10 mouse cellular contexts compared by ENCODE assay signal in genomic region chr11:35151539-35151951, GRCm38 (mm10). TPM values are rescaled to one million over a fixed set of nuclear protein-coding genes. Genes with fewer than 3 reads are reported as not detected.
DNase-seq lines count a peak whose midpoint lies in the region; ATAC-seq and TF ChIP-seq lines count a peak whose summit lies in the region.
"Had no signal": no experiment of that assay in that cellular context is flagged by ENCODE, and none has a peak within 500 bp of the region (broad histone marks: within the 10 kb centered on the region; RNA-seq: fewer than 3 reads in every experiment).

No protein-coding gene starts in this region.

- no peak for TF ChIP-seq POLR2A in ES-Bruce4 (IDR thresholded peaks at IDR 0.05; ENCODE audit: insufficient read depth, low read length)

- no peaks in the 10 kb centered on the region for H3K36me3 ChIP-seq in ES-Bruce4 (ENCODE audit: control insufficient read depth, insufficient read depth, low read length, poor library complexity, severe bottlenecking)
- H3K36me3 ChIP-seq in embryonic facial prominence, embryonic 11.5 days (replicated peaks; ENCODE audit: control insufficient read depth, insufficient read depth, low read depth, low read length), result no peaks in the 10 kb centered on the region
- H3K36me3 ChIP-seq in hindbrain, embryonic 16.5 days (ENCODE audit: control insufficient read depth, insufficient read depth, low read length), result no peaks in the 10 kb centered on the region
- no peaks in the 10 kb centered on the region for H3K36me3 ChIP-seq in midbrain, embryonic 11.5 days (ENCODE audit: control insufficient read depth, insufficient read depth, low read length)

- H3K9me3 ChIP-seq in ES-Bruce4 (replicated peaks; ENCODE audit: control insufficient read depth, insufficient read depth, low read length, poor library complexity, severe bottlenecking), result no peaks in the 10 kb centered on the region
- no peaks in the 10 kb centered on the region for H3K9me3 ChIP-seq in embryonic facial prominence, embryonic 11.5 days (replicated peaks; ENCODE audit: control insufficient read depth, low read length)
- no peaks in the 10 kb centered on the region for H3K9me3 ChIP-seq in hindbrain, embryonic 16.5 days (ENCODE audit: control insufficient read depth, low read length)
- H3K9me3 ChIP-seq in midbrain, embryonic 11.5 days (ENCODE audit: control insufficient read depth, low read length), result no peaks in the 10 kb centered on the region

- ATAC-seq in embryonic facial prominence, embryonic 11.5 days (replicated peaks; ENCODE audit: insufficient number of reproducible peaks, low FRiP score, low TSS enrichment, low read depth), result peak; percentile 86
- ATAC-seq in hindbrain, embryonic 16.5 days, result peak; percentile 89
- ATAC-seq in midbrain, embryonic 11.5 days (ENCODE audit: low FRiP score), result peak; percentile 89
- ATAC-seq in erythroblast, adult 5-6 weeks (replicated peaks; ENCODE audit: low FRiP score, poor library complexity, severe bottlenecking), result no peak
- no peak for ATAC-seq in frontal cortex, adult (ENCODE audit: low TSS enrichment)

- intact Hi-C loops in left cerebral cortex, postnatal 14 days (cut with DNase I), result no loop called here

- 21% methylated on average over 13 of the region's 13 CpGs for WGBS in embryonic facial prominence, embryonic 11.5 days
- 11% methylated on average over 13 of the region's 13 CpGs for WGBS in hindbrain, embryonic 16.5 days
- 10% methylated on average over 13 of the region's 13 CpGs for WGBS in midbrain, embryonic 11.5 days

- no peak overlapping the region; the same call in 1 of the 2 replicates for H3K4me2 ChIP-seq in embryonic facial prominence, embryonic 11.5 days (ENCODE audit: low read depth, low read length)
- peak overlapping the region; percentile 20; the same call in 1 of the 2 replicates for H3K4me2 ChIP-seq in hindbrain, embryonic 16.5 days (ENCODE audit: low read length)
- peak overlapping the region; percentile 11; the same call in 1 of the 2 replicates for H3K4me2 ChIP-seq in midbrain, embryonic 11.5 days

- peak; percentile 63 for DNase-seq in embryonic facial prominence, embryonic 11.5 days (ENCODE audit: low spot score)
- peak; percentile 83 for DNase-seq in midbrain, embryonic 11.5 days (ENCODE audit: low spot score, missing footprints)
- DNase-seq in MN1 (ENCODE audit: low spot score), result no peak
- DNase-seq in left cerebral cortex, postnatal 14 days (ENCODE audit: low spot score in 2 of 2), result no peak
- DNase-seq: lung, postnatal 36 days; right cerebral cortex, adult 18-20 months had no signal

- H3K4me3 ChIP-seq in ES-Bruce4 (ENCODE audit: low read depth, low read length), result no peak overlapping the region
- no peak overlapping the region for H3K4me3 ChIP-seq in embryonic facial prominence, embryonic 11.5 days (ENCODE audit: low read depth, low read length)
- no peak overlapping the region for H3K4me3 ChIP-seq in hindbrain, embryonic 16.5 days (ENCODE audit: low read length)
- H3K4me3 ChIP-seq in midbrain, embryonic 11.5 days (ENCODE audit: low read depth, low read length), result no peak overlapping the region

- H3K9ac ChIP-seq in ES-Bruce4 (ENCODE audit: low read depth, poor library complexity, severe bottlenecking), result no peak overlapping the region
- no peak overlapping the region for H3K9ac ChIP-seq in embryonic facial prominence, embryonic 11.5 days (replicated peaks; ENCODE audit: low read length)
- no peak overlapping the region for H3K9ac ChIP-seq in hindbrain, embryonic 16.5 days (ENCODE audit: low read depth, low read length)
- no peak overlapping the region; the same call in 1 of the 2 replicates for H3K9ac ChIP-seq in midbrain, embryonic 11.5 days (ENCODE audit: low read length)

- H3K4me1 ChIP-seq in ES-Bruce4 (ENCODE audit: control insufficient read depth, insufficient read depth, low read length), result no peaks in the 10 kb centered on the region
- peaks cover 3% of the 10 kb centered on the region; the same call in 1 of the 2 replicates for H3K4me1 ChIP-seq in embryonic facial prominence, embryonic 11.5 days (ENCODE audit: control insufficient read depth, insufficient read depth, low read length)
- peaks cover 3% of the 10 kb centered on the region; the same call in 1 of the 2 replicates for H3K4me1 ChIP-seq in hindbrain, embryonic 16.5 days (ENCODE audit: control insufficient read depth, insufficient read depth, low read depth, low read length)
- peaks cover 7% of the 10 kb centered on the region for H3K4me1 ChIP-seq in midbrain, embryonic 11.5 days (ENCODE audit: control insufficient read depth, insufficient read depth, low read length)

- H3K27me3 ChIP-seq in ES-Bruce4 (ENCODE audit: control insufficient read depth, insufficient read depth, low read length, poor library complexity, severe bottlenecking), result no peaks in the 10 kb centered on the region
- H3K27me3 ChIP-seq in embryonic facial prominence, embryonic 11.5 days (ENCODE audit: control insufficient read depth, insufficient read depth, low read length), result no peaks in the 10 kb centered on the region
- no peaks in the 10 kb centered on the region for H3K27me3 ChIP-seq in hindbrain, embryonic 16.5 days (replicated peaks; ENCODE audit: control insufficient read depth, insufficient read depth, low read length)
- H3K27me3 ChIP-seq in midbrain, embryonic 11.5 days (ENCODE audit: control insufficient read depth, insufficient read depth, low read length), result peaks cover 5% of the 10 kb centered on the region

- no peak overlapping the region for H3K27ac ChIP-seq in ES-Bruce4 (ENCODE audit: insufficient read depth, low read length)
- no peak overlapping the region for H3K27ac ChIP-seq in embryonic facial prominence, embryonic 11.5 days (replicated peaks; ENCODE audit: low read depth, low read length)
- no peak overlapping the region for H3K27ac ChIP-seq in hindbrain, embryonic 16.5 days (ENCODE audit: low read depth, low read length)
- H3K27ac ChIP-seq in midbrain, embryonic 11.5 days (ENCODE audit: low read depth, low read length), result no peak overlapping the region

- TF ChIP-seq EP300 in ES-Bruce4 (IDR thresholded peaks at IDR 0.05; ENCODE audit: insufficient read depth, low read depth, low read length), result 0 out of 2 replicates have a peak, but pooled peaks have one; percentile 42

- no peak for TF ChIP-seq CTCF in ES-Bruce4 (IDR thresholded peaks at IDR 0.05; ENCODE audit: low read depth, low read length)

RNA-seq across cellular contexts. Expression of gene Slit3, which starts 30.5 kb away (rescaled TPM):
- polyA plus RNA-seq in ES-Bruce4 (2011; ENCODE audit: insufficient read depth, insufficient read length, low read depth, missing spikeins), result 2.8 and 3.4 TPM in 2 replicates
- polyA plus RNA-seq in embryonic facial prominence, embryonic 11.5 days (2014; fragmentation: Nextera tagmentation; extraction: Ambion mirVana), result 10.5 and 12.6 TPM in 2 replicates
- polyA plus RNA-seq in hindbrain, embryonic 16.5 days (2015; fragmentation: Nextera tagmentation; extraction: Ambion mirVana), result 9.0 and 14.8 TPM in 2 replicates
- polyA plus RNA-seq in midbrain, embryonic 11.5 days (2014; fragmentation: Nextera tagmentation; extraction: Ambion mirVana), result 11.1 and 11.4 TPM in 2 replicates
- total RNA-seq in erythroblast, adult 5-6 weeks (2015; ENCODE audit: low replicate concordance), result not detected in 2 replicates
- total RNA-seq in erythroblast, adult 5-6 weeks (2017; ENCODE audit: low replicate concordance), result 0.14 TPM in 1 of 2 replicates, not detected in the other
- 10 to 100 TPM; 58.3 to 58.6 TPM for total RNA-seq in left cerebral cortex, postnatal 14 days (2021)

Comparison
In these comparisons a context has a peak if more than half of its experiments do, and no peak if none do; other contexts are left out.
1. ATAC-seq: peak in embryonic facial prominence, embryonic 11.5 days (single experiment), hindbrain, embryonic 16.5 days (single experiment) and midbrain, embryonic 11.5 days (single experiment); none in erythroblast, adult 5-6 weeks (single experiment) and frontal cortex, adult (single experiment).
2. DNase-seq: peak in embryonic facial prominence, embryonic 11.5 days (single experiment) and midbrain, embryonic 11.5 days (single experiment); none in MN1 (single experiment) and left cerebral cortex, postnatal 14 days (0 of 2).